Mouse (Mus musculus) heart, adult 2 months (tissue): ENCODE measurements at regions not wholly inside any gene's neighbourhood (a gene's known extent, or its start where the extent isn't known, plus 50 kb on each side); places are given as distances from the start of the nearest gene placed in this dataset.

Experiments
- DNase-seq, 2 experiments: peaks; one replicate each; pipeline ENCODE4 v3.0.0; 2021
- H3K27ac ChIP-seq: fragments of 200-600 bp; 2 replicates; pipeline ENCODE4 v1.8.1; 2022
- H3K27me3 ChIP-seq: fragments of 200-500 bp; 2 replicates; pipeline ENCODE4 v1.6.1; 2012; ENCODE audit warnings: mild to moderate bottlenecking, low read length, inconsistent platforms, mixed read lengths; ENCODE audit not compliant: control insufficient read depth, insufficient read depth
- H3K36me3 ChIP-seq: fragments of 200-500 bp; 2 replicates; pipeline ENCODE4 v1.6.1; 2012; ENCODE audit warnings: low read length, inconsistent platforms; ENCODE audit not compliant: control insufficient read depth, insufficient read depth
- H3K4me1 ChIP-seq: fragments of 200-500 bp; 2 replicates; pipeline ENCODE4 v1.6.1; 2011; ENCODE audit warnings: low read length; ENCODE audit not compliant: control insufficient read depth, insufficient read depth
- H3K4me3 ChIP-seq: fragments of 200-600 bp; 2 replicates; pipeline ENCODE4 v1.8.1; 2022
- H3K79me2 ChIP-seq: fragments of 200-500 bp; replicated peaks from 2 replicates; pipeline ENCODE4 v1.6.1; 2012; ENCODE audit warnings: mild to moderate bottlenecking, inconsistent platforms, low read length, moderate library complexity, mixed read lengths; ENCODE audit not compliant: control insufficient read depth, insufficient read depth
- H3K9ac ChIP-seq: fragments of 200-500 bp; 2 replicates; pipeline ENCODE4 v1.6.1; 2012; ENCODE audit warnings: low read depth, mild to moderate bottlenecking, control low read depth, inconsistent platforms, low read length, mixed read lengths
- CTCF ChIP-seq: fragments of 200-600 bp; IDR thresholded peaks from 2 replicates; pipeline ENCODE4 v1.8.1; 2022; ENCODE audit warnings: antibody characterized with exemption, mild to moderate bottlenecking, moderate library complexity
- EP300 ChIP-seq: fragments of 200-500 bp; IDR thresholded peaks from 2 replicates; pipeline ENCODE4 v1.6.1; 2011; ENCODE audit warnings: low read depth, low read length, control low read depth; ENCODE audit not compliant: insufficient read depth
- POLR2A ChIP-seq: fragments of 200-500 bp; IDR thresholded peaks from 2 replicates; pipeline ENCODE4 v1.6.1; 2011; ENCODE audit warnings: mild to moderate bottlenecking, low read depth, low read length, control low read depth; ENCODE audit not compliant: insufficient read depth
- WGBS: fragments of 180-500 bp; shearing (Covaris S2); methylation state at CpG from one replicate; pipeline ENCODE4 v1.1.7; 2018; 5-methylcytosine and 5-hydroxymethylcytosine counted together
- intact Hi-C: fragments of 180-260 bp; cut with DNase I; formaldehyde crosslinking; loops from one replicate; pipeline ENCODE4 v1.15.1; 2025

DNA sequence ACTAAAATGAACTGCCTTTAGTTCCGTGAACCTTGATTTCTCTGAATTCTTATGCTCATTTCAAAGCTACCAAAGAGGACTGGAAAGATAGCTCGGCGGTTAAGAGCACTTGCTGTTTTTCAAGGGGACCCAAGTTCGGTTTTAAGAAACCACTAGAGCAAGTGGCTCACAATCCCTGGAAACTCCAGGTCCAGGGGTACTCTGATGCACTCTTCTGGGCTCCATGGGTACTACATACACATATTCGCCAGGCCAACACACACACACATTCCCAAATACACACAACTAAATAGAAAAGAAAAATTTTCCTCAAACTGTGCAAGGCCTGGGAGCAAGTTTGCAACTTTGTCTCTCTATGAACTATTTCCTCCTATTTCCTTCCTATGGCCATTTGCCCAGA, 498.9 kb upstream of the Castor2 start:
- Histone ChIP-seq H3K9ac (no peak overlapping the region), H3K27ac (no peak overlapping the region), H3K27me3 (no peaks in the 10 kb centered on the region), H3K4me1 (no peaks in the 10 kb centered on the region), H3K36me3 (no peaks in the 10 kb centered on the region), H3K4me3 (no peak overlapping the region), H3K79me2 (no peaks in the 10 kb centered on the region)
- 64% methylated on average over 5 of the region's 5 CpGs for whole genome bisulfite sequencing
- no peak for DNase-seq
- TF ChIP-seq EP300 (no peak), CTCF (peak; percentile 42)
- intact Hi-C loops: no loop called here

GRCm38 (mm10) chr5:133598105-133598504, 501.4 kb upstream of the Castor2 start:
- no peak overlapping the region for H3K27ac ChIP-seq
- H3K4me3 ChIP-seq: no peak overlapping the region
- H3K9ac ChIP-seq: no peak overlapping the region
- no peak for TF ChIP-seq EP300
- no peak for TF ChIP-seq CTCF
- TF ChIP-seq POLR2A: no peak
- intact Hi-C loops: no loop called here
- DNase-seq: no peak
- H3K4me1 ChIP-seq: no peaks in the 10 kb centered on the region
- 93% methylated on average over 3 of the region's 3 CpGs for WGBS
- no peaks in the 10 kb centered on the region for H3K36me3 ChIP-seq
- H3K79me2 ChIP-seq: no peaks in the 10 kb centered on the region
- H3K27me3 ChIP-seq: no peaks in the 10 kb centered on the region

- Histone ChIP-seq H3K4me3 (no peak overlapping the region), H3K79me2 (no peaks in the 10 kb centered on the region), H3K4me1 (no peaks in the 10 kb centered on the region), H3K27me3 (no peaks in the 10 kb centered on the region), H3K36me3 (no peaks in the 10 kb centered on the region), H3K27ac (no peak overlapping the region), H3K9ac (no peak overlapping the region)
- intact Hi-C loops: loop anchor here (5.0 to 10.0 kb wide), 2 partner anchors 1354 to 1472 kb away; no protein-coding TSS in a partner anchor
- TF ChIP-seq EP300 (no peak), POLR2A (no peak), CTCF (no peak)
- DNase-seq: no peak
These were observed 513.0 kb upstream of the Castor2 start for GRCm38 (mm10) chr5:133586492-133586891.

DNA sequence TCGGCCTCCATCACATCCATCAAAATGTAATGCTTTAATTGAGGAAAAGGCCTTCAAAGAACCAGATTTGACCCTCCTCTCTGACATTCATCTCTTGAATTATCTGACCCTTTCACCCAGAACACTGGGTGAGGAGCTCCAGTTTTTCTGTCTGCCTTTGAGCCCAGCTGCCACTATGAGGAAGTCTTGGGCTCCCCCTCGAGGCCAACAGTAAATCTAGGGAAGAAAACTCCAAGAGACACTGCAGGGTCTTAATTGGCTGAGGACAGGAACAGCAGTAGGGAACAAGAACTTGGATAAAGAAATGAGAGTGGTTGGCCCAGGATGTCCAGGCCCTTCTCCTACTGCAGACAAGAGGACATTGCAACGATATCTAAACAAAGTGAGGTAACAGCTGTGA, 514.3 kb upstream of the Castor2 start:
- H3K4me1 ChIP-seq: no peaks in the 10 kb centered on the region
- no peaks in the 10 kb centered on the region for H3K79me2 ChIP-seq
- intact Hi-C loops: loop anchor here (5.0 to 10.0 kb wide), 2 partner anchors 1353 to 1470 kb away; no protein-coding TSS in a partner anchor
- H3K27ac ChIP-seq: no peak overlapping the region
- TF ChIP-seq EP300 (0 out of 2 replicates have a peak, but pooled peaks have one; percentile 22), CTCF (peak; percentile 69), POLR2A (no peak)
- no peak overlapping the region for H3K4me3 ChIP-seq
- H3K36me3 ChIP-seq: no peaks in the 10 kb centered on the region
- WGBS: 29% methylated on average over 3 of the region's 3 CpGs
- H3K9ac ChIP-seq: no peak overlapping the region
- DNase-seq: peak; percentile 8 to 38
- no peaks in the 10 kb centered on the region for H3K27me3 ChIP-seq

DNA sequence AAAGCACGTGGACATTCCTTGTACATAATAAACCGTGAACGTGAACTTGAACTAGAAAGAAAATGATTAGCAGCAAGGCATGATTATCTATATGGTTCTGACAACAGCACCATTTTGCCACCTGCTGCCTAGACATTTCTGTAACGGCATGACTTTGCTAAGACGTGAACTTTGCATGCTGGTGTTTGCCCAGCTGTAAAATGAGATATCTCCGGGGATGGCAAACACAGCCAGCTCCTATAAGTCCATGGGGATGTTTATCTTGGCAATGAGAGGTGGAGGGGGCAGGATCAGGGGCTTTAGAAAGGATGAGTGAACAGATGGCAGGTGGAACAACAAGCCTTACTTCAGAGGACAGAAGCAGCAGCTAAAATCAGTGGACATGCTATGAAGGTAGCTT, 522.9 kb upstream of the Castor2 start:
- no peaks in the 10 kb centered on the region for H3K27me3 ChIP-seq
- H3K27ac ChIP-seq: no peak overlapping the region
- 66% methylated on average over 6 of the region's 6 CpGs for WGBS
- DNase-seq: no peak
- H3K9ac ChIP-seq: no peak overlapping the region
- no peaks in the 10 kb centered on the region for H3K4me1 ChIP-seq
- H3K36me3 ChIP-seq: no peaks in the 10 kb centered on the region
- TF ChIP-seq POLR2A (no peak), CTCF (no peak), EP300 (no peak)
- intact Hi-C loops: no loop called here
- no peak overlapping the region for H3K4me3 ChIP-seq
- no peaks in the 10 kb centered on the region for H3K79me2 ChIP-seq

DNA sequence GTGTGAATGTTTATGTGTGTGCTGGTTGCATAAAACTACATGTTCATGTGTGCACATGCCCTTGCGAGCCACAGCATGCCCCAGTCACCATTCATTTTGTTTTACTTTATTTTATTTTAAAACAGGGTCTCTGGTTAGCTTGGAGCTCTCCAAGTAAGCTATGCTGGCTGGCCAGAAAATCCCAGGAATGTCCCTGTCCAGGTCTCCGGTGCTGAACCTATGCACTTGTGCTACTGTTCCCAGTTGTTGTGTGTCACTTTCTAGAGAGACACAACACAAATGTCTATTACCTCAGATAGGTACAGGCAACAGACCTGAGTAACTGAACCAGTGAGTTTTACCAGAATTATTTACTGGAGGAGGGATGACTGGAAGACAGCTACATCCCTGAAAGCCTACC, 530.4 kb upstream of the Castor2 start:
- no peak for DNase-seq
- H3K4me1 ChIP-seq: no peaks in the 10 kb centered on the region
- TF ChIP-seq EP300: no peak
- no peak for TF ChIP-seq CTCF
- TF ChIP-seq POLR2A: no peak
- 62% methylated on average over 2 of the region's 2 CpGs for WGBS
- H3K36me3 ChIP-seq: no peaks in the 10 kb centered on the region
- intact Hi-C loops: no loop called here
- no peaks in the 10 kb centered on the region for H3K27me3 ChIP-seq
- H3K9ac ChIP-seq: no peak overlapping the region
- H3K27ac ChIP-seq: no peak overlapping the region
- H3K4me3 ChIP-seq: no peak overlapping the region
- no peaks in the 10 kb centered on the region for H3K79me2 ChIP-seq

DNA sequence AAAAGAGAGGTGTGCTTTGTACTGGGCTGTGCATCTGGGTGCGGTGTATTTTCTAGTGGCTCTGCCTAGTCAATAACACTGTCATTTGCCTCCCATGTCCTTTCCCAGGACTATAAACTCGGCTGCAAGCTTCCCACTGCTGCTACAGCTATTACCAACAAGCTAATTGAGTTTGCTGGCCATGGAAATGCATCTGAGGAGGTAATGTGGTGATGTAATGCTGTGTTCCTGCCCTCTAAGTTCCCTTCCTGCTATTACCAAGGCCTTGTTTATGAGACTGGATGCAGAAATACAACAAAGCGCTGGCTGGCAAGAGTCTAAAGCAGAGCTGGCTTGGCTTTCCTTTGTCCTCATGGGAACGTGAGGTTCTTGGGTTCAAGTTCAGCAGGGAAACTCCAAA, 533.0 kb upstream of the Castor2 start:
- Histone ChIP-seq H3K4me1 (no peaks in the 10 kb centered on the region), H3K9ac (no peak overlapping the region), H3K27ac (no peak overlapping the region), H3K79me2 (no peaks in the 10 kb centered on the region), H3K36me3 (no peaks in the 10 kb centered on the region), H3K27me3 (no peaks in the 10 kb centered on the region), H3K4me3 (no peak overlapping the region)
- no peak for TF ChIP-seq EP300
- no peak for TF ChIP-seq POLR2A
- TF ChIP-seq CTCF: no peak
- no peak for DNase-seq
- intact Hi-C loops: no loop called here
- 72% methylated on average over 4 of the region's 4 CpGs for WGBS
